27 mouse cellular contexts compared by ENCODE assay signal in the genomic region with DNA sequence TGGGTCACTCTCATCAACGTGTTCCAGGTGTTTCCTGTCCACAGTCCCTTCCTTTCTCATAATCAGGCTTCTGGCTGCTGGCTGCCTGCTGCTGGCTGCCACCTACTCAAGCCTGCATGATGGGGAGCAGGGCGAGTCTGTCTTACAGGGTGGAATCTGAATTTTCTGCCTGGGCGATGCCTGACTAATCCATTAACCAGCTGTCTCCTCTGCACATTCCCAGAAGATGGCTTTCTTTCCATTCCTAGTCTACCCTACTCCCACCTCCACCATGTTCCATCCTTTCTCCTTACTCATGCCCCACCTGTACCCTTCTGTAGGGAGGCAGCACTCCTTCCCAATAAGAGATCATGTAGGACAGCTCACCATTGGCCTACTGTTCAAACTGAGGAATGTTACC. TPM values are rescaled to one million over a fixed set of nuclear protein-coding genes. Genes with fewer than 3 reads are reported as not detected.
DNase-seq lines count a peak whose midpoint lies in the region; ATAC-seq and TF ChIP-seq lines count a peak whose summit lies in the region.
"Had no signal": no experiment of that assay in that cellular context is flagged by ENCODE, and none has a peak within 500 bp of the region (broad histone marks: within the 10 kb centered on the region; RNA-seq: fewer than 3 reads in every experiment).

No protein-coding gene starts in this region.

- no peaks in the 10 kb centered on the region for H3K9me3 ChIP-seq in midbrain, embryonic 15.5 days
- H3K9me3 ChIP-seq: embryonic facial prominence, embryonic 15.5 days; hindbrain, embryonic 12.5 days; liver, embryonic 12.5 days; megakaryocyte, embryonic 14.5 days; neural tube, embryonic 15.5 days had no signal

- no peak for TF ChIP-seq POLR2A in cortical plate, adult 2 months (IDR thresholded peaks at IDR 0.05; ENCODE audit: extremely low read depth, insufficient read depth, low read length)

- no peak for DNase-seq in frontal cortex, postnatal 14 days (ENCODE audit: low spot score in 2 of 2)
- DNase-seq in layer of hippocampus, adult 2 months (ENCODE audit: low spot score in 2 of 2): peak; percentile 38 to 74
- no peak for DNase-seq in layer of hippocampus, postnatal 25 days (ENCODE audit: extremely low spot score in 1 of 2, low spot score in 1 of 2)
- DNase-seq in left cerebral cortex, postnatal 25 days (ENCODE audit: low spot score in 2 of 2): peak; percentile 47 to 92
- no peak for DNase-seq in gastrocnemius, adult 8-10 months (ENCODE audit: low spot score in 2 of 2)
- DNase-seq: adrenal gland, postnatal 14 days; cerebellum, adult 11-12 months; cerebellum, postnatal 14 days; forebrain, postnatal 0 days; heart, postnatal 14 days; kidney, adult 9 months; kidney, postnatal 25 days; lung, adult 2 months; midbrain, embryonic 14.5 days; thymus, postnatal 36 days had no signal

- 82% methylated on average over 3 of the region's 3 CpGs for WGBS in midbrain, embryonic 15.5 days

- no peaks in the 10 kb centered on the region for H3K36me3 ChIP-seq in midbrain, embryonic 15.5 days (replicated peaks)
- H3K36me3 ChIP-seq: embryonic facial prominence, embryonic 15.5 days; hindbrain, embryonic 12.5 days; liver, embryonic 12.5 days; neural tube, embryonic 15.5 days had no signal

- no peak overlapping the region for H3K9ac ChIP-seq in midbrain, embryonic 15.5 days
- H3K9ac ChIP-seq: embryonic facial prominence, embryonic 15.5 days; forebrain, postnatal 0 days; hindbrain, embryonic 12.5 days; liver, embryonic 12.5 days; neural tube, embryonic 15.5 days had no signal

- ATAC-seq in frontal cortex, adult (ENCODE audit: low TSS enrichment): peak; percentile 72
- no peak for ATAC-seq in midbrain, embryonic 15.5 days (replicated peaks)
- ATAC-seq: activated CD4-positive, CD25-positive, alpha-beta regulatory T cell, adult 4 months; CD4-positive, CD25-positive, alpha-beta regulatory T cell, adult 4 months; forebrain, postnatal 0 days; liver, embryonic 12.5 days had no signal

- peak overlapping the region; percentile 78 for H3K27ac ChIP-seq in layer of hippocampus, adult 2 months
- H3K27ac ChIP-seq in cortical plate, adult 2 months (ENCODE audit: insufficient read depth, low read length): peak overlapping the region; percentile 70; the same call in 1 of the 2 replicates
- no peak overlapping the region for H3K27ac ChIP-seq in midbrain, embryonic 15.5 days
- H3K27ac ChIP-seq: embryonic facial prominence, embryonic 15.5 days; hindbrain, embryonic 12.5 days; liver, embryonic 12.5 days; neural tube, embryonic 15.5 days had no signal

- no peak for TF ChIP-seq CTCF in layer of hippocampus, adult 2 months (conservative IDR thresholded peaks at IDR 0.05)
- TF ChIP-seq CTCF in cortical plate, adult 2 months (IDR thresholded peaks at IDR 0.05; ENCODE audit: extremely low read depth, insufficient read depth, low read length): no peak

- no peaks in the 10 kb centered on the region for H3K27me3 ChIP-seq in midbrain, embryonic 15.5 days (replicated peaks)
- H3K27me3 ChIP-seq: embryonic facial prominence, embryonic 15.5 days; hindbrain, embryonic 12.5 days; neural tube, embryonic 15.5 days had no signal

- H3K4me3 ChIP-seq in layer of hippocampus, adult 2 months: no peak overlapping the region
- H3K4me3 ChIP-seq in cortical plate, adult 2 months (ENCODE audit: insufficient read depth, low read length): no peak overlapping the region
- H3K4me3 ChIP-seq in midbrain, embryonic 15.5 days: no peak overlapping the region
- H3K4me3 ChIP-seq: embryonic facial prominence, embryonic 15.5 days; hindbrain, embryonic 12.5 days; liver, embryonic 12.5 days; megakaryocyte, embryonic 14.5 days; myocyte; neural tube, embryonic 15.5 days had no signal

- H3K4me2 ChIP-seq in midbrain, embryonic 15.5 days: no peak overlapping the region
- H3K4me2 ChIP-seq: embryonic facial prominence, embryonic 15.5 days; heart, embryonic 11.5 days; hindbrain, embryonic 12.5 days; liver, embryonic 12.5 days; neural tube, embryonic 15.5 days had no signal

- peaks cover 18% of the 10 kb centered on the region for H3K4me1 ChIP-seq in cortical plate, adult 2 months (ENCODE audit: control insufficient read depth, insufficient read depth, low read length)
- no peaks in the 10 kb centered on the region for H3K4me1 ChIP-seq in midbrain, embryonic 15.5 days
- H3K4me1 ChIP-seq: embryonic facial prominence, embryonic 15.5 days; hindbrain, embryonic 12.5 days; liver, embryonic 12.5 days; megakaryocyte, embryonic 14.5 days had no signal

- intact Hi-C loops in left cerebral cortex, postnatal 25 days (cut with DNase I): no loop called here

RNA-seq across cellular contexts. Expression of a gene that starts 45.1 kb away (rescaled TPM):
- 1,000 to 10,000 TPM; 1,761 to 1,800 TPM for total RNA-seq in layer of hippocampus, adult 2 months (2021)
- 1,000 to 10,000 TPM; 1,831 to 2,193 TPM for total RNA-seq in layer of hippocampus, postnatal 25 days (2021)
- 765 and 784 TPM in 2 replicates for polyA plus RNA-seq in cortical plate, adult 2 months (2012; rRNA removed)
- total RNA-seq in left cerebral cortex, postnatal 25 days (2021): 1,000 to 10,000 TPM; 1,823 to 2,031 TPM
- polyA plus RNA-seq in midbrain, embryonic 15.5 days (2015; fragmentation: Nextera tagmentation; extraction: Ambion mirVana): 17.1 and 18.9 TPM in 2 replicates
- 1 to 10 TPM in 1 of 4 experiments, under 1 TPM in 3; 0.44 to 2.0 (median 0.51) TPM for total RNA-seq in gastrocnemius, adult 8-10 months (2022)
- polyA plus RNA-seq: activated CD4-positive, CD25-positive, alpha-beta regulatory T cell, adult 4 months had no signal

Comparison
In these comparisons a context has a peak if more than half of its experiments do, and no peak if none do; other contexts are left out.
1. DNase-seq: peak in layer of hippocampus, adult 2 months (2 of 2) and left cerebral cortex, postnatal 25 days (2 of 2); none in frontal cortex, postnatal 14 days (0 of 2), layer of hippocampus, postnatal 25 days (0 of 2) and gastrocnemius, adult 8-10 months (0 of 2).
2. RNA of a gene that starts 45.1 kb away (total RNA-seq): 1,831 to 2,193 TPM in layer of hippocampus, postnatal 25 days, 1,823 to 2,031 TPM in left cerebral cortex, postnatal 25 days and 1,761 to 1,800 TPM in layer of hippocampus, adult 2 months; 0.44 to 2.0 TPM in gastrocnemius, adult 8-10 months; every median in the first group is over 100 times any median in the second.